Mouse (Mus musculus) neural tube, embryonic 14.5 days (tissue): ENCODE results near the gene Khnyn. TPM values are rescaled to one million over a fixed set of nuclear protein-coding genes. Genes with fewer than 3 reads are reported as not detected.

Experiments used
- ATAC-seq: fragments of 200-750 bp; cut with Nextera tagmentation; 2 replicates; pipeline ENCODE4 v1.8.0; 2017; ENCODE audit warnings: low read depth, mild to moderate bottlenecking, moderate TSS enrichment, moderate library complexity
- H3K27ac ChIP-seq: fragments of 300-500 bp; sonication (generic); 2 replicates; pipeline ENCODE4 v1.5.1; 2014; ENCODE audit warnings: low read depth, mild to moderate bottlenecking, control low read depth, low read length, moderate library complexity, mixed read lengths
- H3K27me3 ChIP-seq: fragments of 300-500 bp; sonication (generic); 2 replicates; pipeline ENCODE4 v1.6.1; 2014; ENCODE audit warnings: low read length; ENCODE audit not compliant: control insufficient read depth, insufficient read depth
- H3K36me3 ChIP-seq: fragments of 300-500 bp; sonication (generic); 2 replicates; pipeline ENCODE4 v1.6.1; 2014; ENCODE audit warnings: low read length, mixed read lengths; ENCODE audit not compliant: control insufficient read depth, insufficient read depth
- H3K4me1 ChIP-seq: fragments of 300-500 bp; sonication (generic); 2 replicates; pipeline ENCODE4 v1.6.1; 2014; ENCODE audit warnings: low read length; ENCODE audit not compliant: control insufficient read depth, insufficient read depth
- H3K4me2 ChIP-seq: fragments of 300-500 bp; sonication (generic); 2 replicates; pipeline ENCODE4 v1.6.1; 2014; ENCODE audit warnings: mild to moderate bottlenecking, low read depth, low read length, control low read depth
- H3K4me3 ChIP-seq: fragments of 300-500 bp; sonication (generic); 2 replicates; pipeline ENCODE4 v1.5.1; 2014; ENCODE audit warnings: low read depth, low read length, control low read depth, mixed read lengths
- H3K9ac ChIP-seq: fragments of 300-500 bp; sonication (generic); replicated peaks from 2 replicates; pipeline ENCODE4 v1.6.1; 2014; ENCODE audit warnings: low read depth, mild to moderate bottlenecking, control low read depth, low read length, mixed read lengths
- H3K9me3 ChIP-seq: fragments of 300-500 bp; sonication (generic); 2 replicates; pipeline ENCODE4 v1.6.1; 2016; ENCODE audit warnings: low read length; ENCODE audit not compliant: control insufficient read depth
- WGBS: fragments of 180-500 bp; shearing (Covaris S2); extraction: QIAGEN DNeasy Blood & Tissue Kit; methylation state at CpG from one replicate; pipeline ENCODE4 v1.1.7; 2014; 5-methylcytosine and 5-hydroxymethylcytosine counted together
- polyA plus RNA-seq: library from polyadenylated mRNA; unstranded; fragments of >200 nt; fragmentation: Nextera tagmentation; extraction: Ambion mirVana; gene quantifications from 2 replicates; pipeline ENCODE4 v1.2.1, GENCODE M21; 2014

Gene Khnyn
- 5.9 and 7.3 TPM in 2 replicates for polyA plus RNA-seq

DNA sequence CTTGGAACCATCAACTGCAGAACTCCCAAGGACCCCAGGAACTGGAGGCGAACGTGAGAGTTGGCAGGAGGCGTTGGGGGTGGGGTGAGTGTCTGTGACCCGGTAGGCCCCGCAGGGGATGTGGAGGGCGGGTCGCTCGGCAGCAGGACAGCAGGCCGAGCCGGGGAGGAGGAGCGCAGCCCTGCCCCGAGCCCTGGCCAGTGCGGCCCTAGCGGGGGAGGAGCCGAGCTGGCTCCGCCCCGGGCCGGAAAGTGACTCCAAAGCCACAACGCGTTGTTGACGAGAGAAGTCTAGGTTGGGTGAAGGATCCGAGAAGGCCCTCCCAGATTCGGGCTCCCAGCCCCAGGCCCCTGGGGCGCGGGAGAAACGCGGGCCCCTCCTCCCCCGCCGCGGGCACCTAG lies at the start of gene Khnyn:
Gene Khnyn (plus strand): TSS at position 235 of the 401 bp plus-strand sequence.
- ATAC-seq, result peak; percentile 91
- no peaks in the 10 kb centered on the region for H3K27me3 ChIP-seq
- WGBS, result 1% methylated on average over 22 of the region's 30 CpGs

DNA sequence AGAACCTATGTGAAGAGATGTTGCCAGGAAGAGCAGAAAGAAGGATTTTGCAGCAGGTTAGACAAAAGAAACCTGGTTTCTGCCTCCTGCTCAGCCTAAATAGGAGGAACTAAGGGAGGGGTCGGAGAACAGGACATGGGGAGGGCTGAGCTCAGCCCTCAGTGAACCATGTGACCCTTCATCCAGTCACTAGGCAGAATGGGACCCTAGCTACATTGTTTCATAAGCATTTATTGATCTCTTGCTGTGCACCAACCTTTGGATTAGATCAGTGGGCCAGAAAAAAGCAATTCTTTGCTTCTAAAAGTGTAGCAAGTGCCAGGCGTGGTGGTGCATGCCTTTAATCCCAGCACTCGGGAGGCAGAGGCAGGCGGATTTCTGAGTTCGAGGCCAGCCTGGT lies 46.4 kb upstream of the Khnyn start:
- Histone ChIP-seq H3K36me3 (no peaks in the 10 kb centered on the region), H3K4me2 (no peak overlapping the region), H3K4me1 (no peaks in the 10 kb centered on the region), H3K4me3 (no peak overlapping the region), H3K27me3 (no peaks in the 10 kb centered on the region), H3K27ac (no peak overlapping the region), H3K9me3 (no peaks in the 10 kb centered on the region), H3K9ac (no peak overlapping the region)
- WGBS, result 87% methylated on average over 4 of the region's 5 CpGs
- no peak for ATAC-seq

More for the DNA sequence above, at the start of gene Khnyn:
- Histone ChIP-seq H3K4me1 (peaks cover 13% of the 10 kb centered on the region), H3K27ac (peak within 1 kb of the TSS; percentile 72), H3K9me3 (no peaks in the 10 kb centered on the region), H3K4me3 (peak within 1 kb of the TSS; percentile 84), H3K4me2 (peak within 1 kb of the TSS; percentile 86), H3K36me3 (0 out of 2 replicates have a peak, but pooled peaks cover 11% of the 10 kb centered on the region), H3K9ac (peak within 1 kb of the TSS; percentile 86)

DNA sequence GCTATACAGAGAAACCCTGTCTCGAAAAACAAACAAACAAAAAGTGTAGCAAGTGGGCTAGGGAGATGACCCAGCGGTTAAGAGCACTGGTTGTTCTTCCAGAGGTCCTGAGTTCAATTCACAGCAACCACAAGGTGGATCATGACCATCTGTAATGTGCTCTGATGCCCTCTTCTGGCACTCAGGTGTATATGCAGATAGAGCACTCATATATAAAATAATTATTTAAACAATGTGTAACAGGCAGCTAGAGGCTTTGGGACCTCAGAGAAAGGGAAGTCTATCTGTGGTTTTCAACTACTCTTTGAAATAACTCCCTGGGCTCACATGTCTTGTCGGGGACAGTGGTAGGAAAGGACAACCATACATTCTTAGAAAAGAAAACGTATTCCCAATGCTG lies 46.0 kb upstream of the Khnyn start:
- Histone ChIP-seq H3K9me3 (no peaks in the 10 kb centered on the region), H3K27me3 (no peaks in the 10 kb centered on the region), H3K4me1 (no peaks in the 10 kb centered on the region), H3K36me3 (no peaks in the 10 kb centered on the region), H3K4me3 (no peak overlapping the region), H3K4me2 (no peak overlapping the region), H3K27ac (no peak overlapping the region), H3K9ac (no peak overlapping the region)
- 90% methylated on average over 4 of the region's 4 CpGs for WGBS
- ATAC-seq, result no peak

DNA sequence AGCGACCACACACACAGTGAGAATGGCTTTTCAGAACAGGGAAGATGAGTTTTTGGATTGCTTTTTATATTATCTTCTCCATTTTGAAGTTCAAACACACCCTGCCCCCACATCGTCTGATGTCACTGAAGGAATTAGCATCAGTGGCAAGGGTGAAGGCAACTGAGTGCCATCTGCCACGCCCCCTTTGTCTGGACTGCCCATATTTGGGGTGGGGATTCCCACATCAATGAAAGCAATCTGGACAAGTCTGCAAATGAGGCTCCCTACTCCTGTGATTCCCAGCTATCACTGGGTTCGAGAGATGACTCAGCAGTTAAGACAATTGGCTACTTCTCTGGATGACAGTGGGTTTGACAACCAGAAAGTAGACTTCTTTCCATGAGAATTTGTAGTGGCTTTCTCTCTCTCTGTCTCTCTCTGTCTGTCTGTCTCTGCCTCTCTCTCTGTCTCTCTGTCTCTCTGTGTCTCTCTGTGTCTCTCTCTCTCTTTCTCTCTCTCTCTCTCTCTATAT lies 43.8 kb upstream of the Khnyn start:
- Histone ChIP-seq H3K4me3 (no peak overlapping the region), H3K4me2 (no peak overlapping the region), H3K27me3 (no peaks in the 10 kb centered on the region), H3K36me3 (no peaks in the 10 kb centered on the region), H3K4me1 (no peaks in the 10 kb centered on the region), H3K9me3 (no peaks in the 10 kb centered on the region), H3K9ac (no peak overlapping the region), H3K27ac (no peak overlapping the region)
- no peak for ATAC-seq
- 52% methylated on average over 4 of the region's 4 CpGs for WGBS

DNA sequence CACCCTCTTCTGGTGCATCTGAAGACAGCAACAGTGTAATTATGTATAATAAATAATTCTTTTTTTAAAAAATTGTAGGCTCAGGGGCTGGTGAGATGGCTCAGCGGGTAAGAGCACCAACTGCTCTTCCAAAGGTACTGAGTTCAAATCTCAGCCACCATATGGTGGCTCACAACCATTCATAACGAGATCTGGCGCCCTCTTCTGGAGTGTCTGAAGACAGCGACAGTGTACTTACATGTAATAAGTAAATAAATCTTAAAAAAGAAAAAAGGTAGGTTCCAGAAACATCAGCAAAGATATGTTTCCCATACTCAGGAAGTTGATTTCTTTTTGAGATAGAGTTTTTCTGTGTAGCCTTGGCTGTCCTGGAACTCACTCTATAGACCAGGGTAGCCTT lies 42.0 kb upstream of the Khnyn start:
- WGBS, result 77% methylated on average over 4 of the region's 4 CpGs
- H3K4me1 ChIP-seq, result no peaks in the 10 kb centered on the region
- no peak overlapping the region for H3K27ac ChIP-seq
- no peak overlapping the region for H3K4me2 ChIP-seq
- no peaks in the 10 kb centered on the region for H3K27me3 ChIP-seq
- no peak for ATAC-seq
- H3K4me3 ChIP-seq, result no peak overlapping the region
- H3K36me3 ChIP-seq, result no peaks in the 10 kb centered on the region
- H3K9me3 ChIP-seq, result no peaks in the 10 kb centered on the region
- H3K9ac ChIP-seq, result no peak overlapping the region

DNA sequence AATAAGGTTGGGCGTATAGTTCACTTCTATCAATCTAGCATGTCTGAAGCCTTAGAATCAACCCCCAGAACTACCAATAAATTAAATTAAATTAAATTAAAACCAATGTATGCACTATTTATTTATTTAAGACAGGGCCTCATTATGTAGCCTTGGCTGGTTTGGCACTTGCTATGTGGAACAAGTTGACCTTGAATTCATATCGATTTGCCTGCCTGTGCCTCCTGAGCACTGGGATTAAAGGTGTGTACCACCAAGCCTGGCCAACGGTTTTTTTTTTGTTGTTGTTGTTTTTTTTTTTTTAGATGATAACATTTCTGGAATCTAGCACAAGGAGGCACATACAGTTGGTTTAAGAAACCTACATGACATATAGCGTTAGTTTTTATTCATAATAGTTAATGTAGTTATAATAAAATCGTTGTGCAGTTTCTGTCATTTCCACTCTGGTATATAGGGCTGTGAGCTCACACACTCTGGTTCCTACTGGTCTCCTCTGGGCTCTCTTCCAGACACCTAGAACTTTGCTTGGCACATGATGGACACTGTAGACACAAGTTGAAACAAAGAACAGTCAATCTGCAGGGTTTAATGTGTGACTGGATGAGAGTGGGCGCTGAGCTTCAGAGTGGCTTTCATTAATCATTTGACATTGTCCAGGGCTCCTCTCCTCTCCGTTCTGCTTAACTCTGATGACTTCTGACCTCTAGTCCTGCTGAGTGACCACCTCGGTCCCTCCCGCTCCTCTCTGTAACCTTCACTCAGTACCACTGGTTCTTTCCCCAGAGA lies 39.0 kb upstream of the Khnyn start:
- no peak overlapping the region for H3K9ac ChIP-seq
- no peak for ATAC-seq
- no peak overlapping the region for H3K4me3 ChIP-seq
- no peak overlapping the region for H3K27ac ChIP-seq
- no peaks in the 10 kb centered on the region for H3K9me3 ChIP-seq
- WGBS, result 80% methylated on average over 9 of the region's 9 CpGs
- no peaks in the 10 kb centered on the region for H3K4me1 ChIP-seq
- H3K4me2 ChIP-seq, result no peak overlapping the region
- H3K36me3 ChIP-seq, result no peaks in the 10 kb centered on the region
- no peaks in the 10 kb centered on the region for H3K27me3 ChIP-seq

DNA sequence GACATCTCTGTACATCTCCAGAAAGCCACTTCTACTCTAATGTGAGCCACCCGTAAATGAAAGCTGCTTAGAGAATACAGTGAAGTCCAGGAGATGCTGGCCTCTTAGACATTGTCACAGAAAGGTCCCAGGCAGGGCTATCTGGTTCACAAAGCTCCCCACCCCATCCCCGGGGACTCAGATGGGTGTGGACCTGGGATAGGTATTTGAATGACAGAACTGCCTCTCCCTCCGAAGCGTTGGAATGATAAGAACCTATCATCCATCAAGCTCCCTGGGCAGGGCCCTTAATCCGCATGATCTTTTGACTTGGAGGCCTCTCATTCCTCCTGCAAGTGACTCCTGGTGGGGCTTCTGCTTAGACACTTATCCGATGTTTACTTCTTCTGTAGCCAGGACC lies 33.9 kb upstream of the Khnyn start:
- 75% methylated on average over 6 of the region's 6 CpGs for WGBS
- H3K27ac ChIP-seq, result no peak overlapping the region
- no peak overlapping the region for H3K4me2 ChIP-seq

DNA sequence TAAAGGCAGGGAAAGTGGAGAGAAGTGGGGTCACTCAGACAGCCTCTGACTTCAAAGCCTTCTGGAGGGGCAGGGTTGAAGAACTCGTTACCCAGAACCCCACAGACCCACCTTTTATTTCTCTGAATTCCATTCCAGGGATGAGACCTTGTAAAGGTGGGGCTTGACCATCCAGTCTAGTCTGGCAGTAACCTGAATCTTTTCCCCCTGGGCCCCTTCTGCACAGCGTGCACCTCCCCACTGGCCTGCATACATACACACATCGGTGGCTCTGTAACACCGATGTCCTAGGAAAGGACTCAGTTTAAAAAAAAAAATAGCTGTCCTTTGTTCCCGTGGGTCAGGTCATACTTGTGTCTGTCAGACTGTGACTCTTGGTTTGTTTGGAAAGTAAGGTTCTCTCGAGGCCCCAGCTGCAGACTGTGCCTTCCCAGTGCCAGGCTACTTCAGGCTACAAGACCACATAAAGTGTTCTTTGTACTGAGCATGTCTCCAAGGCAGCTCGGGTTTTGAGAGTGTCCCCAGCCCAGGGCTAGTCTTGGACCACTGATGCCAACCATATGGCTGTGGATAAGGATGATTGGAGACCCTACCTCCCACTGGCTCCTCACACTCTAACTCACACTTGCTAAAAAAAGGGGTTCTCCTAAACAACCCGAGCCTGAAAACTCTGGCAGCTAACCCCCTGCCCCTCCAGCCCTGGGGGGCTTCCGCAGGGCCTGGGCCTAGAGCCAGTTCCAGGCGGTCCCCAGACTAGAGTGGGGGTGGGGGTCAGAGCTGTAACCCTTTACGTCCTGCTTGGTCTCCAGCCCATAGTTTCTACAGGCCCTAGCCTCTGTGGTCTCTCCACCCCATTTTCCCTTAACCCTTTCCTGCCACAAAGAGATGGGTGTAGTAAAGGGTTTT lies 31.8 kb upstream of the Khnyn start:
- Histone ChIP-seq H3K36me3 (no peaks in the 10 kb centered on the region), H3K4me1 (peaks cover 22% of the 10 kb centered on the region), H3K27me3 (no peaks in the 10 kb centered on the region), H3K9me3 (no peaks in the 10 kb centered on the region), H3K4me2 (peak overlapping the region; percentile 89), H3K9ac (no peak overlapping the region), H3K27ac (peak overlapping the region; percentile 78), H3K4me3 (peak overlapping the region; percentile 57)
- WGBS, result 4% methylated on average over 11 of the region's 11 CpGs
- peak; percentile 77 for ATAC-seq

More for the DNA sequence above, 33.9 kb upstream of the Khnyn start:
- H3K4me3 ChIP-seq, result no peak overlapping the region
- no peaks in the 10 kb centered on the region for H3K36me3 ChIP-seq
- no peak for ATAC-seq
- peaks cover 11% of the 10 kb centered on the region; the same call in 1 of the 2 replicates for H3K4me1 ChIP-seq
- no peaks in the 10 kb centered on the region for H3K27me3 ChIP-seq
- H3K9ac ChIP-seq, result no peak overlapping the region
- H3K9me3 ChIP-seq, result no peaks in the 10 kb centered on the region
